Mouse (Mus musculus) heart, postnatal 4 days (tissue): Measurements from ENCODE around the gene Gm3183. TPM values are rescaled to one million over a fixed set of nuclear protein-coding genes. Genes with fewer than 3 reads are reported as not detected.
"Not testable (repeated sequence)": the region's sequence is repeated elsewhere in the genome, so short reads cannot be mapped to it uniquely, and the experiment has no call there.

Experiments used
- DNase-seq: peaks from one replicate; pipeline ENCODE4 v3.0.0; 2021
- total RNA-seq, 2 experiments: library from RNA; stranded (reverse); gene quantifications; 2 replicates each; pipeline ENCODE4 v1.2.3; 2021

Gene Gm3183
- not detected for total RNA-seq

DNA sequence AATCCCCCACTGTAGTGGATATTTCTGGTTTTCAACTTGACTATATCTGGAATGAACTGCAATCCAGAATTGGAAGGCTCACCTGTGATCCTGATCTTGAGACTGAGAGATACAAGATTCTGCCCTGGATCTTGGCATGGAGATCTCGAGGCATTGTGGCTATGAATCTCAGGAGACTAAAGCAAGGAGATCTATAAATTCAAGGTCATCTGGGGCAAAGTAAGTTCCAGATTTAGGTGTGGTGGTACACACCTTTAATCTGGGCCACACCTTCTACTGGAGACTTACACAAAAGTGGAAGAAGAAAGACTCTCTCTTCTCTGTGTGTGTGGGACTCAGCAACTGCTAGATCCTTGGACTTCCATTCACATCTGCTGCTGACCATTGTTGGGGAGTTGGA, at the start of gene Gm3183:
TSS of gene Gm3183 (plus strand) at position 301 of the 400 bp plus-strand sequence.
- DNase-seq = not testable (repeated sequence)

Other genes starting within 250 kb of the Gm3183 start
- not detected for gene Gm3147, start 249.1 kb upstream of the Gm3183 start, total RNA-seq
- gene Gm6509, start 241.5 kb upstream of the Gm3183 start, total RNA-seq = not detected
- not detected for gene Gm6205, start 217.1 kb upstream of the Gm3183 start, total RNA-seq
- not detected for gene Gm6367, start 123.2 kb downstream of the Gm3183 start, total RNA-seq
- not detected for gene Gm7942, start 241.5 kb downstream of the Gm3183 start, total RNA-seq